Mouse (Mus musculus) lung, postnatal 10 days (tissue): ENCODE measurements around the gene Mybl2.

ENCODE experiments used
- DNase-seq: peaks from one replicate; pipeline ENCODE4 v3.0.0; 2021

Gene Mybl2

DNA sequence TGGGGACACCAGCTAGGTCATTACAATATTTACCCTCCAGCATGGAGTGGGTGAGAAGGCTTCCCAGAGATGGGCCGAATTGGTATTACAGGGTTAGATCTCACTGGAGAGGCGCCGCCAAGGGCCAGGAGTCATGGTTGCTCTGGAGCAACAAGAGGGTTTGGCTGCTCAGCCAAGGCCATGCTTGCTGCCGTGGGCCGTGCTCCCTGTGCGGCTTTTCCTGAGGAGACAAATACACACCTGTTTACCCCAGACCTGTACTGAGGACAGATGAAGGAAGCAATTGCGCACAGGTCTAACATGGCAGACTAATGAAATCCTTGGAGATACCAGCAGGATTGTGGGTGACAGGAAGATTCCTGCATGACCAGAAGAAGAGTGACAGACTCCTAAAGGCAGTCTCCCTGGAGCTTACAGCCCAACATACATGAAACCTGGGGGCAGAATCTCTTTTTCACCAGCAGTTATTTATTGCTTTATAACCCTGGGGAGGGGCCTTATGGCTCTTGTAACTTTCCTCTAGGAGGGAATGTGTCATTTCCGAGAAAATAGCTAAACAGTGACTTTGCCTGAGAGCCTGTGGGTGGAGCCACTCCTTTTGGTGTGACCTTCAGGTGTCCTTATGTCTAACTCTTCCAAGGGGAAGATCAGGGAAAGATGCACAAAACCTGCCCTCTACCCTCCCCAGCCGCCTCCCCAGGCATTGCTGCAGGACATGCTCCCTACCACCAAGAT is 18.7 kb downstream of the Mybl2 start:
- DNase-seq: no peak

DNA sequence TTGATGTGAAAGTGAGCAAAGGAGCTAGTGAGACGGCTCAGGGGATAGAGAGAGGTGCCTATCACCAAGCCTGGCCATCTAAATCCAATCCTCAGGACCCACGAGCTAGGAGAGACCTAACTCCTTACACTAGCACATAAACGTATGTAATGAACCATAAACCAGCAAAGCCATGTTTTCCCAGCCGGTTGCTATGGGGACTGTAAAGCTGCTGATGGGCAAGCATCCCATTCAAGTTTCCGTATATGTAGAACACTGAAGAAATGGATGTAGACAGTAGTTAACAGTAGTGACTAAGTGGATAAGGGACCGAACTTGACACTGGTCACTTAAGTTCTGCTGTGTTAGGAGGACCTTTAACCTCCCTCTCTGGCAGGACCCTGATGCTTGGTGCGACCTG is 19.5 kb downstream of the Mybl2 start:
- no peak for DNase-seq

DNA sequence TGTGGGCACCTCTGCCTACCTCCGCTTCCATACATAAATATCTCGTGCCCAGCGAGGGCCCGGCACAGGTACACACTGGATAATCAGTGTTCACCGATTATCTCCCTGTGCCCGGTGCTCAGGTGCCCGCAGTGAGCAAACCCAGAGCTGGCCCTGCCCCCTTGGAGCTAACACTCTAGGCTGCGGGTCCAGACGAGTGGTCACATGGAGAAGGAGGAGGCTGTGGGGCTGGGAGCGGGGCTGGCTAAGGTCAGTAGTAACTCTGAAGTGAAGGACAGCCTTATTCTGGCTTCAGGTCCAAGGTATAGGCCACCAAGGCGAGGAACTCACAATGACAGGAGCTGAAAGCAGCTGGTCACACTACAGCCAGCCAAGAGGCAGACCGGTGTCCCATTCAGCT is 20.3 kb downstream of the Mybl2 start:
- no peak for DNase-seq

DNA sequence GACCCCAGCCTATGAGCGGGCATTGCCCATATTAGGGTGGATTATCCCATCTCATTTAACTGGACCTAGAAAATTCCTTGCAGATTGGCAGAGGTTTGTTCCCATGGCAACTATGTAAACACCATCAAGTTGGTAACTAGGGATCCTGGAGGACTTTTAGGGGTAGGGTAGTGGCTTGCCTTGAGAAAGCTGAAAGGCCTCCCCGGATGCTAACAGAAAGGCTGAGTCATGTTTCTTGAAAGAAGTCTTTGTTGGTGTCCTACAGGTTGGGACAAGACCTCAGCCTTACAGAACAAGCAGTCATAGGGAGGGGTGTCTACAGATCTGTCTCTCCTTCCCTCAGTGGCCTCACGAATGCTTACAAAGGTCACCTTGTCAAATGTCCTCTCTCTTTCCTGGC is 20.7 kb downstream of the Mybl2 start:
- no peak for DNase-seq

DNA sequence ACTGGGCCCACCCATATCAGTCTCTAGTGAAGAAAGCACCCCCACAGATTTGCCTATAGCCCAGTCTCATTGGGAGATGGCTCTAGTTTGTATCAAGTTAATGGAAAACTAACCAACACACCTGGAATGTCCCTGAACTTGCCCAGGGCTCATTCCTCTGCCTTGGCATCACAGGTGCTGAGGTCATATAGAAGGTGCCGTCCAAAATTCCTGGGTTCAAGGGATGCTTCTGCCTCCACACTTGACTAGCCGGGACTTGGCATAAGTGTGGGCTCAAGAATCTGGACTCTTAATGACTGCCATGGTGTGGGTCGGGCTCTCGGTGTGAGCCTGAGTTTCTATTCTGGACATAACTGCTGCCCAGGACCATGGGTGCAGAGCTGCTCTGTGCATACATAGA is 24.6 kb downstream of the Mybl2 start:
- DNase-seq: no peak

DNA sequence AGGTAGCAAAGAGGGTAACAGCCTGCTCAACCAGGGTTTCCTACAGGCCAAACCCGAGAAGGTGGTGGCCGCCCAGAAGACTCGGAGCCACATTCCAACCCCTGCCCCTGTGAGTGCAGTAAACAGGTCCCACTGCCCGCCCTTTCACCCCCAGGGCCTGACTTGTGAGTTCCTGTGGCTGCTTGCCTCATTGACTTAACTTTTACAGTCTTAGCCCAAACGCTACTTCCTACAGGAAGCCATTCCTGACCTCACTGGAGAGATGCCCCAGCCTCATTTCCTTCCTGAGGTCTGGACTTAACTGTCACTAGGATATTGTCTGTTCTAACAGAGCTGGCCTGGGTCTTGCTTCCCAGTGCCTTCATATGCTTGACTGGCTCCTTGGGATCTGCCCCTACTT is 28.1 kb downstream of the Mybl2 start:
- DNase-seq: no peak

DNA sequence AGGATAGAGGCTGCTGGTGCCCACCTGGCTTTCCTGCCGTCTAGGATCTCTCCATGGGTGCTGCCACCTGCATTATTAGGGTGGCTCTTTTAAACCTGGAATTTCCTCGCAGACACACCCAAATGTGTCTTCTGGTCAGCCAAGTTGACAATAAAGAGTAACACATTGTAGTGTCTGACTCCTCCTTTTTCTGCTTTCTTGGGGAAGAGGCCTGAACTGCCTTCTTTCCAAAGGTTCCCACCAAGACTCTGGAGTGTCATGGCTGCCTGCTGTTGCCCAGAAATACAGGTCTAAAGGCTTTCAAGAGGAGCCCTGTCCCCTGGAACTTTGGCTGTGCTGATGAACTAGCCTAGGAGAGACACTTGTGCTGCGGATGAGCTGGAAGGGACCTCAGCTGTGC is 30.0 kb downstream of the Mybl2 start:
- DNase-seq: no peak

DNA sequence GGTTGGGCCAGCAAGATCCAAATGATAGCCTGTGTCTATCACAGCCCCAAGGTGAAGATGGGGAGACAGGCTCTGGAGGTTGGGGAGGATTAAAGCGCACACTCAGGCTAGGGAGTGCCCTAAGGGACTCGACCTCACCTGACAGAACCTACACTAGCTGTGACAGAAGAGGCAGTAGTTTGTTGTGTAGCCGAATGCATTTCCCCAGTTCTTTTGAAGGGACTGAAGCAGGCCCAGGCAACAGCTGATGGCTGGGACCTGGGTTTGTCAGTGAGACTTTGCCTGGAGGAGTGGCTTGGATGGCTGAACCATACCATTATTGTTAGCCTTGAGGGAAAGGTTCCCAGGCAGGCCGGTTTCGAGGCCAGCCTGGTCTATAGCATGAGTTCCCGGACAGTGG is 30.6 kb downstream of the Mybl2 start:
- DNase-seq: no peak

DNA sequence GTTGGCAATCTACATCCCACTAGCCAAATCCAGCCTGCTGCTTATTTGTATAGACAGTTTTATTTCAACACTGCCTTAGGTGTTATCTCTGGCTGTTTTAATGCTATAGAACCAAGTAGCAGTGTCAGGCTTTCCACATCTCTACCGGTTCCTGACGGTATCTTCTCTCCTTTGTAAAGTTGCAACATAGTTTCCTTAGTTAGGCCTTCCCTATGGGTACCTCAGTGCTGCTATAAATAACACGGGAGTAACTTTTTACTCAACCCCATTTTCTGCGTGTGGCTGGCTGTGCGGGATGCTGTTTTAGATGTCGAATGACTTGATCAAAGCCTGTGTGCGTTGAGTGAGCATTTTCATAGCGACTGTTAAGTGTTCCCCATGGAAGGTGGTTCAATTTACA is 32.1 kb downstream of the Mybl2 start:
- DNase-seq: no peak

DNA sequence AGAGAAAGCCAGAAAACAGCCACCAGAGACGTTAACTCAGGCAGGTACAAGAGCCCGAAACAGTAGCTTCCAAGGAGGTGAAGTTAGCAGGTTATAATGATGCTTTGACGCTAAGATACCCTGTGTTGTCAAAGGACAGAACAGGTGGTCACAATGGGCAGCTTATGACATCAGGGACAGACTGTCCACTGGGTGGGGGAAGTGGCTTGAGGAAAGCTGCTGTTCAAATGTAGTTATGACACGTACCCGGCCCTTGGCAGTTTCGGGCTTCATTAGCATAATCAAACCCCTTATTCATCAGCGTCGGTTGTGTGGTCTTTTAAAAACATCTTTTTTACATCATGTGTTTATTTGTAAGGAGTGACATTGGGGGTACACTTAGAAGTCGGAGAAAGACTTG is 33.2 kb downstream of the Mybl2 start, which contains the start of gene Gtsf1l:
Gtsf1l (minus strand) TSS at position 128 of the 400 bp plus-strand sequence.
- no peak for DNase-seq

DNA sequence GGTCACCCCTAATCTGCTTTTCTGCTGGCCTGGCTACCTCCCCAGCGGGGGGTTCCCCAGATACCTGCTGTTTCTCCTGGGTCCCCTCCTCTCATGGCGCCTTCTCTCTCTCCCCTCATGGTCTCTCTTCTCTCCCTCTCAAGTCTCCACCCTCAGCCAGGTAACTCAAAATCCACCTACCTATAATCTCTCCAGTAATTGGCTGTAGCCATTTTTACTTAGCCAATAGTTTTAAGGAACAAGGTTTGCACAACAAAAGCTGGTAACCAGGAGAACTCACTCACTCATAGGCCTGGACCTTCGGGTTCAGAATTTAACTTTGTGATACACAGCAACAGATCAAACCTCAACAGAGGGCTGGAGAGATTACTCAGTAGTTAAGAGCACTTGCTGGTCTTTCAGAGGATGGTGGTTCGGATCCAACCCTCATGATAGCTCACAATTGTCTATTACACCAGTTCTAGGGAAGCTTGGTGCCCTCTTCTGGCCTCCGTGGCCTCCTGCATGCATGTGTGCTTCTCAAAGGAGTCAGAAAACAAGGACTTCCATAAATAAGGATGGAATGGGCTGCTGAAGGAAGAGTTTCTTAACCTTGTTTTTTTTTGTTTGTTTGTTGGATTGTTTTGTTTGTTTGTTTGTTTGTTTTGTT is 35.1 kb downstream of the Mybl2 start:
- peak; percentile 18 for DNase-seq

DNA sequence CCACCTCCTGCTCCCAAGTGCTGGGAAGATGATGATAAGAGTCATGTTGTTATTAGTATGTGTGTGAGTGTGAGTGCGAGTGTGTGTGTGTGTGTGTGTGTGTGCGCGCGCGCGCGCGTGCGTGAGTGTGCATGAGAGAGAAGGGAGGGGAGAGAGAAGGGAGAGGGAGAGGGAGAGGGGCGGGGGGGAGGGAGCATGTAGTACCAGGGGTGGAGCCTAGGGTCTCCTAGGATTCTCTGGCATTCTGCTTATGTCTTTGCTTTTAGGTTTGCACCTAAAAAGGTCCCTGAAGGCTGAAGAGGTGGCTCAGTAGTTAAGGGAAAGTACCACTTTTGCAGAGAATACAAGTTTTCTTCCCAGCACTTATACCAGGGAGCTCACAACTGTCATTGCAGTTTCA is 40.4 kb downstream of the Mybl2 start:
- DNase-seq: no peak

DNA sequence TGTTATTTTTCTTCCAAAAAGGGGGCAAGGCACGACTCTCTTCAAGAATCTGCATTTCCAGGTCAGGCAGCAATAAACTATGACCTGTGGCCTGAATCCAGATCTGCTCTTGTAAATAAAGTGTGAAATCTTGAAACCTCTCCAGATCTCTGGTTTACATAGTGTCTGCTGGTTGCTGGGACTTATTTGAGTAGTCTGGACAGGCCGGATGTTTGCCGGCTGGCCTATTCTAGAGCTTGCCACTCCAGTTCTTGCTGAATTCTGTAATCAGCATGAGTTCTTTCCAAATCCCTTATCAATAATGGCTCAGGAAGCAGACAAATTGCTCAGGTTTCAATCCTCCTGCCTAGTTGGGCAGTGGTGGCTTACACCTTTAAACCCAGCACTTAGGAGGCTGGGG is 41.3 kb downstream of the Mybl2 start:
- peak; percentile 56 for DNase-seq

DNA sequence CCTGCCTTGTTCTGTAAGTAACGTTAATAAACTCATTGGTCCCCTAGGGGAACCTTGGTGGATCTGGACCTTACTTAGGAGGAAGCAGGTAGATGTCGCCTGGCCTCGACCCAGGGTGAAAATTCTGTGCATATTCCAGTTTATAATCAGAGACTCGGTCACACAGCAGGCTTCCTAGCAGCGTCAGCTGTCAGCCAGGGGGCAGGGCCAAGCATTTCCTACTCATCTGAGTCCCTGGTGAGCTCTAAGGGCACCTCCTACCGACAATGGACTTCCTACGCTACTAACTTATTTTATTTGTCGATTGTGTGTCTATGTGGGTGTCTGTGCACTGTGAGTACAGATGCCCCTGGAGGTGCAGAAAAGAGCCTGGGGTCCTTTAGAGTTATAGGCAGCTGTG is 45.4 kb downstream of the Mybl2 start:
- DNase-seq: peak; percentile 43

DNA sequence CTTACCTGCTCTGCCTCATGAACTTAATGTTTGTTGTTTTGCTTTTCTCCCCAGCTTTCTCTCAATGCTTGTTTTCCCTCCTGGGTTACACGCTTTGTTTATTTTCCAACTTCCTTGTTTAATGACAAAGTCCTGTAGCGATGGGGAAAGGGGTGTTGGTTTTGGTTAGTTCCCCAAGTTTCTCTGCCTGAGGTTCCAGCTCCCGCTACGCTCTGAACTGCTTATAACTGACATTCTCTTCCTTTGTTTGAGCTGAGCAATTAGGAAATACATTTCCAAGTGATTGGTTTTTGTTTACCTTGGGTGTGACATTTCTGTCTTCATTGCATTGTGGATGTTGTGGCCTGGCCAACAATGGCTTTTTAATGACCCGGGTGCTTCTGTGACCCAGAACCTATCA is 46.1 kb downstream of the Mybl2 start:
- peak; percentile 20 for DNase-seq

DNA sequence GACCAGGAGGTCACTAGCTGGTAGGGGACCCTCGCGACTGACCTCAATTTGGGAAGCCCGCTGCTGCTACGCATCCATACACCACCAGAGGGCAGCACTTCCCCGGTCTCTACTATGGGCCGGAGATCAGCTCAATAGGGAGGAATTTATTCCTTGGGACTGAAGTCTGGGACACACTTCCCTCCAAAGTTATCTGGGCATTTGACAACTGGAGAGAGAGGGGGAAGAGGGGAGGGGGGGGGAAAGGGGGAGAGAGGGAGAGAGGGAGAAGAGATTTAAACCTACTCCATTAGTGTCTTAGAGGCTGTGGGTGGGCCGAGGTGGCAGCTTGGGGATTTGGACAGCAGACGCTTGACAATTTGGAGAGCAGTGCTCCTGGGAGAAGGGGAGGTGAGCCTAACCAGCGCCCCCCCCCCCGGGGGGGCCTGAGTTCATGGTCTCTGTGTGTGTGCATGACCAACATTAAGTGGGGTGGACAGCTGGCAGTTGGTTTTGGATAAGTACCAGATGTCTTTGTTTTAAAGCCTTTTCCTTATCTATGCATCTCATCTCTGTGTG is 47.2 kb downstream of the Mybl2 start:
- DNase-seq: peak; percentile 78

DNA sequence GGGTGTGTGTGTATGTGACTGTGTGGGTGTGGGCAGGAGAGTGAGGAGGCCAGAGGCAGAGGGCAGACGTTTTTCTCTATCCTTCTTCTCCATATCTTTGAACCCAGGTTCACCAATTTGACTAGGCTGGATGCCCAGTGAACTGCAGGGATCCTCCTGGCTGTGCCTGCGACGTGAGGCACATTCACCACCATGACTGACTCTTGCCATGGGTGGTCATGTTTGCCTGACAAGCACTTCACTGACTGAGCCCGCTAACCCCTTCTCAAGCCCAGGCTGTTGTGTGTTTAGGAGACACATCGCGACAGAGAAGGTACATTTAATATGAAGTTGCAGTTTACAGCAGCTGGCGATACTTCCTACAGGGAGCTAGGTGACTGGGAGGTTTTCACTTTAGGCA is 47.7 kb downstream of the Mybl2 start:
- no peak for DNase-seq

DNA sequence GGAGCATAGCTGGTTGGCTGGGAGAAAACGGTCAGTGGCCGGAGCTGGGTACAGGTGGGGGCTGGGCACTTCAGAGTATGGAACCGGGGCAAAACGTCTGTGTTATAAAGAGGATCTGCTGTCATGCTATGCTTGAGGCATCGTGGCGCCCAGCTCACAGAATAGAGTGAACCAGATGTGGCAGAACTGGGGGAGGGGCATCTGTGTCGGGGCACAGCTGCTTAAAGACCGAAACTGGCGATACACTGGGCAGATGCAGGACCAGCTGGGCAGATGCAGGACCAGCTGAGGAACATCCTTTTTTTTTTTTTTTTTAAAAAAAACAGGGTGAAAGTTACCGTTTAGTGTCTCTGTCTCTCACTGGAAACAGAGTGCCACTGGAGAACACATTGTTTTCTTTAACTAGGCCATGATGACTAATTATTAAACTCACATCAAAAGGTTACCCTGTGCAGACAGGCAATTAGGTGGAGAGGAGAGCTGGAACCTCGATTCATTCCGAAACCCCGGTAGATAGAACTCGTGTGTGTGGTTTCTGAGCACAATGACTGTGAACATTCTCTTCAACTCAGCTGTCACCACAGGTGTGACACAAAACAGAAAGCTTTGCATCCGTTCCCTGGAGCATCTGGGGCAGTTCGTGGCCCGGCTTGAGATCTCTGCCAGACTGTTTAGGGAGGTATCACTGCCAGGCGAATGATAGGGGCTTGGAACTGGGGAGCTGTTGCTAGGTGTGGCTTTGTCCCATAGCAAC is 48.6 kb downstream of the Mybl2 start:
- DNase-seq: no peak

DNA sequence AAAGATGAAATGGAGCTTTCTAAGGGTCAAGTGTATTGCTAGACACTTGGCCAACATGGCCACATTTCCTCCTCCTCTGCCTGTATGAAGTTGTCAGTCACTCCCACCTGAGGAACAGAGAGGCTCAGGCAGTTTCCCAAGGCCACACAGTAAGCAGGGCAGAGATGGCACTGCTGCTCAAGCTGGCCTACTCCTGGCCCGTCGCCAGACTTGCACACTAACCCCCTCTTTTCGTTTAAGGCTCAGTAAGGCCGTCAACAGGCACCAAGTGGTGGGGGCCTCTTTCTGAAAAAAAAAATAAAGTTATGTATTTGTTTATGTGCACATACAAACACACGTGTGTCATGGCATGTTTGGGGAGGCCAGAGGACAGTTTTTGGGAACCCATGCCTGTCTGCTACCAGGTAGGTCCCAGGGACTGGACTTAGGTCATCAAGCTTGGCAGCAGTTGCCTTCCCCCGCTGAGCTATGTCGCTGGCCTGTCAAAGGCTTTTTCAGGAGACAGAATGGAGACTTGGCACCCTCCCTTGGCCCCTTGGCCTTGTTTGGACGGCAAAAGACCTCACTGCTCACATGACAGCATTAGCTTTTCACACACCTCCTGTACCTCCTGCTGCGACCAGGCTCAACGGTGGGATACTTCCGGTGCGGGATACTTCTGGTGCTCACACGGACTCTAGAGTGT is 49.7 kb downstream of the Mybl2 start:
- DNase-seq: no peak

DNA sequence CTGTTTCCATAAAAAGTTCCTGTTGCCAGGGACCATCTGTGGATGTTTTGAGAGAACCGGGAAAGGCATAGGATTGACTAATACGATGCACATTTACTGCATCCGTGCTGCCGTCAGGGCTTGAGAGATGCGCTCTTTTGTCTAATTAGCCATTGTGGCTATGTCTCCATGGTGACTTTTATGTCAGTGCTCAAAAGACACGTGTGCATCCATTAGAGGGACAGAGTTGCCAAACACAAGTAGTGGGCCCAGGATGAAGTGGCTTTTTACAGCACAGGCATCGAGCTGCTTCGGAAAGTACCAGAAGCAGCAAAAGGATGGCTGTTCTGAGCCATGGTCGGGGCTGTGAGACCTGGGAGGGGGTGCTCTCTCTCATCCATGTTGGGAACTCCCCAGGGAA is 53.9 kb downstream of the Mybl2 start:
- DNase-seq: no peak

DNA sequence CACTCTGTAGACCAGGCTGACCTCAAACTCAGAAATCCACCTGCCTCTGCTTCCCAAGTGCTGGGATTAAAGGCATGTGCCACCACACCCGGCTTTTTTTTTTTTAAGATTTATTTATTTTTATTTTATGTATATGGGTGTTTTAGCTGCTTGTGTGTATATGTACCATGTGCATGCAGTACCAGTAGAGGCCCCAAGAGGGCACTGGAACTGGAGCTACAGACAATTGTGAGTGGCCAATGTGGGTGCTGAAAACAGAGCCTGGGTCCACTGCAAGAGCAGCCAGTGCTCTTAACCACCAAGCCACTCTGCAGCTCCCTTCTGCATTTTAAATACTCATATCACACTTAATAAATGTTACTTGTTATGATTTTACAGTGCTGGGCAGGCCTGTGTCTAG is 56.2 kb downstream of the Mybl2 start:
- DNase-seq: no peak

DNA sequence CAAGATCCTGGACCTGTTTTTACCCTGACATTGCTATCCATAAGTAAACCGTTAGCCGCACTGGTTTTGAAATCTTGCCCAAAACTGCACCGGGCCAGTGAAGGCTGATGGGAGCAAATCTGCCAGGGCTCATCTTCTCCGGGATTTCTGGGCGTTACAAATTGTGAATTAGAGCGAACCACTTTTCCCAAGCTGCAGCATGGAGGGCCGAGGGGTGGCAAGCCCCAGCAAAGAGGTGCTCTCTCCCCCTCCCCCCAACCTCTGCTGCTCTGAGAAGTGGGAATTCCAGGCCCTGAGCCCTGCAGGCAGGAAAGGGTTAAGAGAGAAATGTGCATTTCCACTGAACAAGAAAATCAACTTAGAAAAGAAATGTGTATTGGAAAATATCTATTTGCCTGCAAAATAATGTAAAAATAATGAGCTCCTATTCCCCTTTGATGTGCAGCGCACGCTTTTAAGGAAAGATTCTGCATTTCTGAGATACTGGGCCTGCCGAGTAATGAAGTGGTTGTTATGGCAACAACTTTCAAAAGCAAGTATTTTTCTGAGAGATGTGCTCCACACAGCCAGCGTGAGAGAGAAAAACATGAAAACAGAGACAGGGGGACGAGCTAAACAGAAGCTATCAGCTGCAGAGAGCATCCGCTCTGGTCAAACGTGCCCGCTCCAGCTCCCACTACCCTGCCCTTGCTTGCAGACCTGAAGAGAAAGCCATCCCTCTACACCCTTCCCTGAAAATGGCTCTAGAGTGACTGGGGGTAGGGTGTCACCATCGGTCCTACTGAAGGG is 57.1 kb downstream of the Mybl2 start:
- DNase-seq: no peak
